Mouse (Mus musculus) limb, embryonic 11.5 days (tissue): Measurements from ENCODE around the gene Arl2bp. TPM values are rescaled to one million over a fixed set of nuclear protein-coding genes. Genes with fewer than 3 reads are reported as not detected.

Experiments
- ATAC-seq: fragments of 200-750 bp; cut with Nextera tagmentation; 2 replicates; pipeline ENCODE4 v1.8.0; 2017; ENCODE audit warnings: low read depth; ENCODE audit not compliant: insufficient number of reproducible peaks, low FRiP score, low TSS enrichment
- DNase-seq: peaks from one replicate; pipeline ENCODE4 v3.0.0-alpha.2; 2015; ENCODE audit warnings: low spot score
- H3K27ac ChIP-seq: fragments of 300-500 bp; sonication (generic); replicated peaks from 2 replicates; pipeline ENCODE4 v1.5.1; 2014; ENCODE audit warnings: low read depth, mild to moderate bottlenecking, low read length
- H3K27me3 ChIP-seq: fragments of 300-500 bp; sonication (generic); 2 replicates; pipeline ENCODE4 v1.6.1; 2014; ENCODE audit warnings: mild to moderate bottlenecking, low read length, mixed read lengths; ENCODE audit not compliant: control insufficient read depth, insufficient read depth
- H3K36me3 ChIP-seq: fragments of 300-500 bp; sonication (generic); 2 replicates; pipeline ENCODE4 v1.6.1; 2014; ENCODE audit warnings: mild to moderate bottlenecking, low read length, moderate library complexity, mixed read lengths; ENCODE audit not compliant: control insufficient read depth, insufficient read depth
- H3K4me1 ChIP-seq: fragments of 300-500 bp; sonication (generic); 2 replicates; pipeline ENCODE4 v1.6.1; 2014; ENCODE audit warnings: low read length, mixed read lengths; ENCODE audit not compliant: control insufficient read depth, insufficient read depth
- H3K4me2 ChIP-seq: fragments of 300-500 bp; sonication (generic); 2 replicates; pipeline ENCODE4 v1.6.1; 2014; ENCODE audit warnings: low read depth, mild to moderate bottlenecking, moderate library complexity; ENCODE audit not compliant: severe bottlenecking
- H3K4me3 ChIP-seq: fragments of 300-500 bp; sonication (generic); 2 replicates; pipeline ENCODE4 v1.5.1; 2014; ENCODE audit warnings: low read depth, low read length
- H3K9ac ChIP-seq: fragments of 300-500 bp; sonication (generic); 2 replicates; pipeline ENCODE4 v1.6.1; 2014; ENCODE audit warnings: mild to moderate bottlenecking, low read length
- H3K9me3 ChIP-seq: fragments of 300-500 bp; sonication (generic); 2 replicates; pipeline ENCODE4 v1.6.1; 2016; ENCODE audit warnings: low read length; ENCODE audit not compliant: control insufficient read depth
- WGBS: fragments of 180-500 bp; shearing (Covaris S2); extraction: QIAGEN DNeasy Blood & Tissue Kit; methylation state at CpG from one replicate; pipeline ENCODE4 v1.1.7; 2014; 5-methylcytosine and 5-hydroxymethylcytosine counted together
- polyA plus RNA-seq: library from polyadenylated mRNA; unstranded; fragments of >200 nt; fragmentation: Nextera tagmentation; extraction: Ambion mirVana; gene quantifications from 2 replicates; pipeline ENCODE4 v1.2.1, GENCODE M21; 2014

The Arl2bp gene
- polyA plus RNA-seq, 1 experiment from 2014 or later = 60.6 TPM

DNA sequence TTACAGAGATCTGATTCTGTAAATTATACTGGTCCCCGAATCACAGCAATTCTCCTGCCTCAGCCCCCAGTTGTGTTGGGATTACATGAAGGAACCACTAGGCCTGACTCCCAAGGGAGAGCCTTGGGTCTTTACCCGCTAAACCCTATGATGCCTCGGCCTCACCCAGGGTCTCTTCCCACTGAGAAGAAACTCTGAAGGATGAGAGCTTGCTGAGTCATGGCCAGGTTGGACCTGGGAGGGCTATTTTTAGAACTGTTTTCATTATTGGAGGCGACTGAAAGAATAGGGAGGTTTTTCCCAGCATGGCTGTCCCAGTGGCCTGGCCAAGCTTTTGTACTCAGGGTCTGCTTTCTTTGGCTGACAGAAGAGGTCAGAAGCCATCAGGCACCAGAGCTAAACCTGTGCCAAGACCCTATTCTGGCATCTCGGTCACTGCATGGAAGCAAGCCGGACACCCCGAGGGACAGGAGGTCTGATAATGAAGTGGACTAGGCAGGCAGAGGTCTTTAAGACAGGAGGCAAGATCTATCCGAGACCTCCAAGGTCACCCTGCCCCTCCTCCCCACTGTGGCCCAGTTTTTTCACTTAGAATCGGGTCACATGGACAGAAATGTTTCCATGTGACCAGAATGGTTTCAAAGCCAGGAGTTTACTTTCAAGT lies 40.5 kb downstream of the Arl2bp start:
- H3K4me3 ChIP-seq = no peak overlapping the region
- H3K9ac ChIP-seq = no peak overlapping the region
- no peak for ATAC-seq
- H3K27me3 ChIP-seq = no peaks in the 10 kb centered on the region
- H3K27ac ChIP-seq = no peak overlapping the region
- no peak for DNase-seq
- H3K4me1 ChIP-seq = 0 out of 2 replicates have a peak, but pooled peaks cover 3% of the 10 kb centered on the region
- H3K36me3 ChIP-seq = no peaks in the 10 kb centered on the region
- 75% methylated on average over 9 of the region's 9 CpGs for WGBS
- H3K9me3 ChIP-seq = no peaks in the 10 kb centered on the region
- no peak overlapping the region for H3K4me2 ChIP-seq

DNA sequence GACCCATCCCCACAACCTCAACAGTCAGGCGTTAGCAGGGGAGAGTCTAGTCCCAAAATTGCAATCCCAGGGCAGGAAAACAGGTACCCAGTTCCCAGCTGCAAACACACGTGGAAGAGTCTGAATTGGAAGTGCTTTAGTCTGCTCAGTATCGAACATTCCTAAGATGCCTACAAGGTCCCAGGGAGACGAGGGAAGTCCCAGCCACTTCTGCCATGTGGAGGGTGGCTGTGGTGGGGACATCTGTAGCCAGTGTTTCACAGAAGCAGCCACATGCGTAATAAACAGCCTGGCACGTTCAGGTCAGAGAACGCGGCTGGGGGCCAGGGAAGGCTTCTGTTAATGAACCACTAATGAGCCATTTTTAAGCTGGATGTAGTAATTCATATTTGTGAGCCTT lies 43.9 kb downstream of the Arl2bp start:
- H3K9me3 ChIP-seq = no peaks in the 10 kb centered on the region
- no peaks in the 10 kb centered on the region for H3K27me3 ChIP-seq
- H3K4me1 ChIP-seq = 0 out of 2 replicates have a peak, but pooled peaks cover 3% of the 10 kb centered on the region
- H3K27ac ChIP-seq = no peak overlapping the region
- 39% methylated on average over 8 of the region's 8 CpGs for WGBS
- no peak overlapping the region for H3K4me2 ChIP-seq
- DNase-seq (no peak), ATAC-seq (no peak)
- H3K4me3 ChIP-seq = no peak overlapping the region
- H3K36me3 ChIP-seq = no peaks in the 10 kb centered on the region
- H3K9ac ChIP-seq = no peak overlapping the region

DNA sequence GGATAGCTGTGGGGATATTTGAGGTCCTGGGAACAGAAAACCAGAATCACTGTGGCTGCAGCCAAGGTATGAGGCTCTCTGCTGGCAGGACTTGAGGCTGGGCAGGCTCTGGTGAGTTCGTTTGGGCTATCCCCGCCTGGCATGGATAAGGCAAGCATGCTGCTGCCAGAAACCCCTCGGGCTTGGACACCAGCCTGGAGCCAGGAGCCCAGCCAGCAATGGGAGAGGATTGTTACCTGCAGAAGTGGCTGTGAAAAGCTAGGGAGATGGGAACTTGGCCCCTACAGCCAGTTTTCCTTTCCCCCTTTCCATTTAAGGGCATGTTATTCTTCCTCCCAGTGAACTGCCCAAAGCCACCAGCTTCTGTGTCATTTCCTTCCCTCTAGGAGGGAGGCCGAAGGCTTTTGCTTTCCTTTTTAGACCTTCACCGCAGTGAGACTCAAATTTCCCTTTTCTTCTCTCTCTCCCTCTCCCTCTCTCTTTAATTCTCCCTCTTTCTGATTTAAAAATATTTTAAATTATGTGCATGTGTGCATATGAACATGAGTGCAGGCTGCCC lies 44.8 kb downstream of the Arl2bp start:
- H3K36me3 ChIP-seq = no peaks in the 10 kb centered on the region
- ATAC-seq (no peak), DNase-seq (no peak)
- no peak overlapping the region for H3K27ac ChIP-seq
- 0 out of 2 replicates have a peak, but pooled peaks cover 3% of the 10 kb centered on the region for H3K4me1 ChIP-seq
- no peaks in the 10 kb centered on the region for H3K9me3 ChIP-seq
- no peak overlapping the region for H3K4me3 ChIP-seq
- no peak overlapping the region for H3K4me2 ChIP-seq
- no peaks in the 10 kb centered on the region for H3K27me3 ChIP-seq
- WGBS = 57% methylated on average over 5 of the region's 5 CpGs
- no peak overlapping the region for H3K9ac ChIP-seq

DNA sequence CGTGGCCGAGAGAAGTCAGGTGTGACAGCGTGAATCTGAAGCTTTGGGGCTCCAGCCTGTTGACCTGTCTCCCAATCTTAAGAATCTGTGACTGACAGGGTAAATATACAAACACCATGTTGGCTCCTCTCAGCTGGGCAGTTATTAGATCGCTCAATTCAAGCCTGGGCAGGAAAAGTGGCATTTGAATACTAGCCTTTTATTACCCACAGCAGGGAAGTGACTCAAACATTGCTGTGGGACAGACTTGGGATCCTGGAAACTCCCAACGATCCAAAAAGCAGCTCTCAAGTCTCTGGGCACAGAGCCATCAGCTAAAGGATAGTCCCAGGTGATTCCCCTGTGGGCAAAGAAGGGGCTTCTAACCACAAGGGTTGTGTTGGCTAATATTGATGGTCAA lies 48.2 kb downstream of the Arl2bp start:
- Histone ChIP-seq H3K9me3 (no peaks in the 10 kb centered on the region), H3K4me2 (no peak overlapping the region), H3K4me3 (no peak overlapping the region), H3K36me3 (no peaks in the 10 kb centered on the region), H3K9ac (no peak overlapping the region), H3K4me1 (0 out of 2 replicates have a peak, but pooled peaks cover 3% of the 10 kb centered on the region), H3K27ac (no peak overlapping the region), H3K27me3 (no peaks in the 10 kb centered on the region)
- WGBS = 64% methylated on average over 5 of the region's 5 CpGs
- no peak for ATAC-seq
- DNase-seq = no peak

DNA sequence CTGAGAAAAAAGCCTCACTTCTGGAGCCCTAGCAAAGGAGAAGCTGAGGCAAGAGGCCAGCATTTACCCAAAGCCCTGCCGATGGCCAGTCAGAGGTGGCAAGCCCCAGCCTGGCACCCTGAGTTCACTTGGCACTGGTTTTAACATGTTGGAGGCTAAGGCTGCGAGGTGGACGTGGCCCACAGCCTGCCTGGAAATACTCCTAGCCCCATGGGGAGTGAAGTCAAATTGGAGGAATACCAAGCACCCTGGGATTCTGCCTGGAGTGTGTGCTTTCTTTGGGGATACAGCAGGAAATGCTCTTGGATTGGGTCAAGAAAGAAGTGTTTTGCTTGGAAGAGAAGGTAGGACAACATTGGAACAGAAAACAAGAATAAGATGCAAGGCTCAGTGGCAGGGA lies 49.5 kb downstream of the Arl2bp start:
- Histone ChIP-seq H3K4me3 (no peak overlapping the region), H3K27ac (no peak overlapping the region), H3K4me2 (no peak overlapping the region), H3K4me1 (no peaks in the 10 kb centered on the region), H3K36me3 (no peaks in the 10 kb centered on the region), H3K27me3 (no peaks in the 10 kb centered on the region), H3K9me3 (no peaks in the 10 kb centered on the region), H3K9ac (no peak overlapping the region)
- 87% methylated on average over 3 of the region's 3 CpGs for WGBS
- DNase-seq (no peak), ATAC-seq (no peak)

DNA sequence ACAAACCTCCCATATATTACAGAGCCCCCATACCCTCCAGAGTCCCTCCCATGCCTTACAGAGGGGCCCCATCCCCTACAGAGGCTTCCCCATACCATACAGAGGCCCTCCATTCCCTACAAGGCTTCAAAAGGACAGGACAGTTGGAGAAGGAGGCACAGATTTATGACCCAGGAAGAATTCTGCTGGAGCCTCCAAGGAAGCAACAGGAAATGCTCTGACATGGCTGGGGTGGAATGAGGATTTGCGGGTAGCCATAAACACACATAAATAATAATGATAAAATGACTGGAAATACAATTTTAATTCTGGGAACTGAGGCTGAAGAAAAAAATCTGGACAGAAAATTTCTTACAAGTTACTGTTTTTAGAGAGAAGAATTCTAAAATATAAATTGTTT lies 50.4 kb downstream of the Arl2bp start:
- DNase-seq = no peak

More for the DNA sequence above, 50.4 kb downstream of the Arl2bp start:
- Histone ChIP-seq H3K27ac (no peak overlapping the region), H3K4me1 (no peaks in the 10 kb centered on the region), H3K9me3 (no peaks in the 10 kb centered on the region), H3K4me3 (no peak overlapping the region), H3K4me2 (no peak overlapping the region), H3K36me3 (no peaks in the 10 kb centered on the region), H3K27me3 (no peaks in the 10 kb centered on the region), H3K9ac (no peak overlapping the region)
- 89% methylated on average over 1 of the region's 1 CpGs for WGBS
- no peak for ATAC-seq

Other genes starting within 250 kb of the Arl2bp start
- 0.24 TPM in 1 of 2 replicates, not detected in the other for gene Nlrc5, start 232.2 kb upstream of the Arl2bp start, polyA plus RNA-seq
- gene Cpne2, start 133.6 kb upstream of the Arl2bp start, polyA plus RNA-seq = 6.3 and 8.5 TPM in 2 replicates
- 43.1 and 47.1 TPM in 2 replicates for gene Rspry1, start 64.7 kb upstream of the Arl2bp start, polyA plus RNA-seq
- gene Fam192a, start 64.6 kb upstream of the Arl2bp start, polyA plus RNA-seq = 82.2 and 90.2 TPM in 2 replicates
- gene Pllp, start 29.7 kb downstream of the Arl2bp start, polyA plus RNA-seq = 0.21 TPM in 1 of 2 replicates, not detected in the other
- not detected in 2 replicates for gene Ccl22, start 79.0 kb downstream of the Arl2bp start, polyA plus RNA-seq
- gene Cx3cl1, start 105.4 kb downstream of the Arl2bp start, polyA plus RNA-seq = 5.2 and 6.3 TPM in 2 replicates
- gene Ccl17, start 143.9 kb downstream of the Arl2bp start, polyA plus RNA-seq = not detected in 2 replicates
- 63.5 and 64.0 TPM in 2 replicates for gene Coq9, start 171.7 kb downstream of the Arl2bp start, polyA plus RNA-seq
- gene Ciapin1, start 171.8 kb downstream of the Arl2bp start, polyA plus RNA-seq = 129 and 131 TPM in 2 replicates
- gene Polr2c, start 190.8 kb downstream of the Arl2bp start, polyA plus RNA-seq = 178 and 189 TPM in 2 replicates
- gene Dok4, start 209.7 kb downstream of the Arl2bp start, polyA plus RNA-seq = 14.6 and 16.4 TPM in 2 replicates